Mouse (Mus musculus): Measurements from ENCODE around the gene Exd1.

DNA sequence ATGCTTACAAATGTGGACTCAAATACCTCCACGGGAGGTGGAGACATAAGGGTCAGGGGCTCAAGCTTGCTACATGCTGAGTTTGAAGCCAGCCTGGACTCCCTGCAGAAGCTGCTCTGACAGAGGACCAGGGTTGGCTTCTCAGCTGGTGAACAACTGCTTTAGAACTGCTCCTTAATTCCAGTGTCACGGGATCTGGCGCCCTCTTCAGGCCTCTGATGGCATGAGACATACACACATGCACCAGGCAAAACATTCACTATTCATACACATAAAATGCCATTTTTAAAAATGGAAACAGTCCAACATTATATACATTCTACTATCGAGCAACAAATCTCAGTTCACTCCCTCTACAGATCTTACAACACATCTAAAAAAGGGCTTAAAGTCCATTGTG is 40.0 kb upstream of the Exd1 start:
- TF ChIP-seq CTCF (IDR thresholded peaks at IDR 0.05 in 2 of 3, conservative IDR thresholded peaks at IDR 0.05 in 1 of 3; ENCODE audit: control insufficient read depth in 1 of 3, insufficient read depth in 1 of 3, low read depth in 2 of 3, low read length in 3 of 3, poor library complexity in 1 of 3, severe bottlenecking in 1 of 3), result peak; percentile 88 to 95 (median 89)
- no peak for TF ChIP-seq EP300 (IDR thresholded peaks at IDR 0.05; ENCODE audit: low read depth in 1 of 2, low read length in 2 of 2)
- 0 out of 2 replicates have a peak, but pooled peaks have one; percentile 14 for TF ChIP-seq TCF12 (IDR thresholded peaks at IDR 0.05; ENCODE audit: low read depth, low read length)

Measured in MEL (cell line).